Mouse (Mus musculus) MEL (cell line): Measurements from ENCODE around the gene Gm4737. TPM values are rescaled to one million over a fixed set of nuclear protein-coding genes. Genes with fewer than 3 reads are reported as not detected.

Experiments
- DNase-seq: peaks from one replicate; pipeline ENCODE4 v3.0.0; 2011; ENCODE audit warnings: low read depth, low spot score
- H3K27ac ChIP-seq: 2 replicates; pipeline ENCODE4 v1.5.1; 2012; ENCODE audit warnings: low read depth, mild to moderate bottlenecking, control low read depth, low read length, moderate library complexity; ENCODE audit not compliant: control insufficient read depth
- H3K27me3 ChIP-seq, 2 experiments: fragments of 150-350 bp in 1 of 2; sonication (generic) in 1 of 2; 2 replicates each; pipeline ENCODE4 v1.6.1; 2012; ENCODE audit warnings: low read length in 2 of 2, mild to moderate bottlenecking in 2 of 2, improper control_type of control experiment in 1 of 2, moderate library complexity in 1 of 2; ENCODE audit not compliant: insufficient read depth in 2 of 2, control insufficient read depth in 1 of 2
- H3K36me3 ChIP-seq, 2 experiments: 2 replicates each; pipeline ENCODE4 v1.6.1; 2012 to 2014; ENCODE audit warnings: low read length in 2 of 2, improper control_type of control experiment in 1 of 2, inconsistent platforms in 1 of 2, mild to moderate bottlenecking in 1 of 2; ENCODE audit not compliant: insufficient read depth in 2 of 2, control insufficient read depth in 1 of 2
- H3K4me1 ChIP-seq, 2 experiments: fragments of 150-350 bp in 1 of 2; sonication (generic) in 1 of 2; 2 replicates each; pipeline ENCODE4 v1.6.1; 2012; ENCODE audit warnings: low read length in 2 of 2, improper control_type of control experiment in 1 of 2, mild to moderate bottlenecking in 1 of 2; ENCODE audit not compliant: insufficient read depth in 2 of 2, control insufficient read depth in 1 of 2
- H3K4me3 ChIP-seq, 2 experiments: fragments of 150-350 bp in 1 of 2; sonication (generic) in 1 of 2; 2 replicates each; pipeline ENCODE4 v1.5.1; 2012; ENCODE audit warnings: low read depth in 2 of 2, low read length in 2 of 2, mild to moderate bottlenecking in 2 of 2, moderate library complexity in 2 of 2, control low read depth in 1 of 2, improper control_type of control experiment in 1 of 2; ENCODE audit not compliant: control insufficient read depth in 1 of 2, insufficient read depth in 1 of 2
- H3K79me2 ChIP-seq: 2 replicates; pipeline ENCODE4 v1.6.1; 2012; ENCODE audit warnings: mild to moderate bottlenecking, low read length, moderate library complexity; ENCODE audit not compliant: control insufficient read depth, poor library complexity, insufficient read depth
- H3K9ac ChIP-seq: 2 replicates; pipeline ENCODE4 v1.6.1; 2012; ENCODE audit warnings: low read depth, mild to moderate bottlenecking, control low read depth, low read length, moderate library complexity; ENCODE audit not compliant: control insufficient read depth, poor library complexity, severe bottlenecking
- H3K9me3 ChIP-seq: fragments of 150-350 bp; sonication (generic); replicated peaks from 2 replicates; pipeline ENCODE4 v1.6.1; 2012; ENCODE audit warnings: mild to moderate bottlenecking, low read length, improper control_type of control experiment, moderate library complexity; ENCODE audit not compliant: insufficient read depth
- CHD2 ChIP-seq: IDR thresholded peaks from 2 replicates; pipeline ENCODE4 v1.6.1; 2011; ENCODE audit warnings: low read length, improper control_type of control experiment
- CTCF ChIP-seq, 3 experiments: IDR thresholded peaks in 2 of 3; conservative IDR thresholded peaks in 1 of 3; 2 replicates each; pipeline ENCODE4 v1.5.1; 2011 to 2012; ENCODE audit warnings: low read length in 3 of 3, low read depth in 2 of 3, mild to moderate bottlenecking in 2 of 3, improper control_type of control experiment in 1 of 3, inconsistent platforms in 1 of 3, mixed read lengths in 1 of 3, moderate library complexity in 1 of 3; ENCODE audit not compliant: control insufficient read depth in 1 of 3, insufficient read depth in 1 of 3, poor library complexity in 1 of 3, severe bottlenecking in 1 of 3
- EP300 ChIP-seq, 2 experiments: IDR thresholded peaks; 2 replicates each; pipeline ENCODE4 v1.6.1; 2011; ENCODE audit warnings: improper control_type of control experiment in 2 of 2, low read length in 2 of 2, low read depth in 1 of 2, mild to moderate bottlenecking in 1 of 2
- ETS1 ChIP-seq: IDR thresholded peaks from 2 replicates; pipeline ENCODE4 v1.6.1; 2012; ENCODE audit warnings: low read depth, mild to moderate bottlenecking, inconsistent platforms, low read length, improper control_type of control experiment, moderate library complexity
- GATA1 ChIP-seq: IDR thresholded peaks from 2 replicates; pipeline ENCODE4 v1.6.1; 2011; ENCODE audit warnings: low read depth, low read length, improper control_type of control experiment
- HCFC1 ChIP-seq: IDR thresholded peaks from 2 replicates; pipeline ENCODE4 v1.6.1; 2012; ENCODE audit warnings: low read depth, mild to moderate bottlenecking, inconsistent platforms, low read length, improper control_type of control experiment, moderate library complexity
- JUND ChIP-seq: IDR thresholded peaks from 2 replicates; pipeline ENCODE4 v1.6.1; 2011; ENCODE audit warnings: low read depth, mild to moderate bottlenecking, improper control_type of control experiment, low read length
- KAT2A ChIP-seq: conservative IDR thresholded peaks from 2 replicates; pipeline ENCODE4 v1.6.1; 2012; ENCODE audit warnings: low read depth, low read length, improper control_type of control experiment, inconsistent platforms
- MAX ChIP-seq: IDR thresholded peaks from 2 replicates; pipeline ENCODE4 v1.6.1; 2011; ENCODE audit warnings: low read length, improper control_type of control experiment
- MXI1 ChIP-seq: IDR thresholded peaks from 2 replicates; pipeline ENCODE4 v1.6.1; 2011; ENCODE audit warnings: mild to moderate bottlenecking, low read depth, low read length, improper control_type of control experiment
- POLR2A ChIP-seq, 2 experiments: IDR thresholded peaks; 2 replicates each; pipeline ENCODE4 v1.6.1; 2011 to 2012; ENCODE audit warnings: low read length in 2 of 2, mild to moderate bottlenecking in 2 of 2, control low read depth in 1 of 2, improper control_type of control experiment in 1 of 2, low read depth in 1 of 2, moderate library complexity in 1 of 2; ENCODE audit not compliant: control insufficient read depth in 1 of 2, insufficient read depth in 1 of 2, poor library complexity in 1 of 2
- RCOR1 ChIP-seq: IDR thresholded peaks from 2 replicates; pipeline ENCODE4 v1.6.1; 2012; ENCODE audit warnings: low read depth, mild to moderate bottlenecking, inconsistent platforms, low read length, improper control_type of control experiment
- SMC3 ChIP-seq: IDR thresholded peaks from 2 replicates; pipeline ENCODE4 v1.6.1; 2011; ENCODE audit warnings: low read depth, low read length, improper control_type of control experiment
- ZKSCAN1 ChIP-seq: IDR thresholded peaks from 2 replicates; pipeline ENCODE4 v1.6.1; 2012; ENCODE audit warnings: low read depth, mild to moderate bottlenecking, inconsistent platforms, low read length, improper control_type of control experiment, moderate library complexity
- ZMIZ1 ChIP-seq: IDR thresholded peaks from 2 replicates; pipeline ENCODE4 v1.6.1; 2012; ENCODE audit warnings: low read depth, mild to moderate bottlenecking, inconsistent platforms, low read length, improper control_type of control experiment, moderate library complexity
- polyA plus RNA-seq, 2 experiments: library from polyadenylated mRNA; stranded (reverse) in 1 of 2; unstranded in 1 of 2; fragments of >175 nt in 1 of 2; fragments of >200 nt in 1 of 2; gene quantifications; 2 replicates each; pipeline versions ENCODE4 v1.2.1 to v1.2.4; 2012; ENCODE audit warnings: low replicate concordance in 2 of 2, low read depth in 1 of 2; ENCODE audit not compliant: insufficient read length in 2 of 2, insufficient read depth in 1 of 2, missing spikeins in 1 of 2
- total RNA-seq: library from RNA; depleted of rRNA; stranded (reverse); fragments of 300-350 nt; gene quantifications from 2 replicates; pipeline ENCODE4 v1.2.3, GENCODE M21; 2012

The Gm4737 gene
- total and polyA plus RNA-seq, 3 experiments: 27.6 to 124 (median 103) TPM

GRCm38 (mm10) chr16:46151141-46151540 lies 3.7 kb downstream of the Gm4737 start:
- TF ChIP-seq CHD2 (no peak), SMC3 (peak; percentile 22; the same call in 1 of the 2 replicates), GATA1 (no peak), RCOR1 (no peak), JUND (no peak), CTCF (IDR thresholded peaks at IDR 0.05 in 2 of 3, conservative IDR thresholded peaks at IDR 0.05 in 1 of 3; ENCODE audit: control insufficient read depth in 1 of 3, insufficient read depth in 1 of 3, low read depth in 2 of 3, low read length in 3 of 3, poor library complexity in 1 of 3, severe bottlenecking in 1 of 3) (peak in 1 of 3 experiments; percentile 13; a peak in 1 of 6 replicates), HCFC1 (no peak), ZKSCAN1 (no peak), MAX (no peak), ETS1 (no peak), KAT2A (no peak), MXI1 (no peak), POLR2A (IDR thresholded peaks at IDR 0.05; ENCODE audit: control insufficient read depth in 1 of 2, insufficient read depth in 1 of 2, low read depth in 1 of 2, low read length in 2 of 2, poor library complexity in 1 of 2) (no peak)
- Histone ChIP-seq H3K79me2 (no peaks in the 10 kb centered on the region), H3K27ac (no peak overlapping the region), H3K27me3 (no peaks in the 10 kb centered on the region), H3K36me3 (no peaks in the 10 kb centered on the region), H3K9me3 (no peaks in the 10 kb centered on the region), H3K9ac (no peak overlapping the region), H3K4me3 (no peak overlapping the region), H3K4me1 (no peaks in the 10 kb centered on the region)
- DNase-seq: no peak

DNA sequence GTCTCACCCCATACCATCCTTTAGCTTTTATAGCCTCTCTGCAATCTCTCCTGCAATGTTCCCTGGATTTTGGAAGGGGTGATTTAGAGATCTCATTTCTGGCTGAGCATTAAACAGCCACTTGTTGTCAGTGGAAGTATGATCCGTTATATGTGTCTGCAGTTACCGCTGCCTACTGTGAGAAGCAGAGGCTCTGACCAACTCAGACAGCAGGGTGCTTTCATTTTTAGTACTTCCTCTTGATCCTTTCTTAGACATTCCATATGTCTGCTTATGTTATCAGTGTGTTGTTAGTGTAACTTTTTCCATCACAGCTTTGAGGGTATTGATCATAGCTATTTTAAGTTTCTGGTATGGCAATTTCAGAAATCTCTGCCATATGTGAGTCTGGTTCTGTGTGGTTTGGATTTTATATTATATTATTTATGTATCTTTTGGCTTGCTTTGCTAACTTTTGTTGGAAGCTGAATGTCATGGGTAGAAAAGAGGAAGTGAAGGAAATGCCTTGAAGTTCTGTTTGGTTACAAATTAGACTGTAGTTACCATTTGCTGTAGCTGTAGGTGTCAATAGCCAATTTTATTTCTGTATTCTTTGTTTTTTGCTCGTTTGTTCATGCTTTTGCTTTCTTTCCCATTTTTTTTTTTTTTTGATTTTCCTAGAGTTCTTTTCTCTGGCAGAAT lies 6.1 kb downstream of the Gm4737 start:
- no peaks in the 10 kb centered on the region for H3K36me3 ChIP-seq
- no peak overlapping the region for H3K9ac ChIP-seq
- no peak overlapping the region for H3K4me3 ChIP-seq
- TF ChIP-seq HCFC1 (no peak), CTCF (IDR thresholded peaks at IDR 0.05 in 2 of 3, conservative IDR thresholded peaks at IDR 0.05 in 1 of 3; ENCODE audit: control insufficient read depth in 1 of 3, insufficient read depth in 1 of 3, low read depth in 2 of 3, low read length in 3 of 3, poor library complexity in 1 of 3, severe bottlenecking in 1 of 3) (no peak), EP300 (IDR thresholded peaks at IDR 0.05; ENCODE audit: low read depth in 1 of 2, low read length in 2 of 2) (no peak), ZMIZ1 (no peak), RCOR1 (no peak), KAT2A (no peak), MXI1 (no peak), POLR2A (IDR thresholded peaks at IDR 0.05; ENCODE audit: control insufficient read depth in 1 of 2, insufficient read depth in 1 of 2, low read depth in 1 of 2, low read length in 2 of 2, poor library complexity in 1 of 2) (no peak), ETS1 (no peak), SMC3 (no peak)
- peak; percentile 5 for DNase-seq
- no peak overlapping the region for H3K27ac ChIP-seq
- H3K79me2 ChIP-seq: no peaks in the 10 kb centered on the region
- no peaks in the 10 kb centered on the region for H3K27me3 ChIP-seq
- no peaks in the 10 kb centered on the region for H3K4me1 ChIP-seq
- H3K9me3 ChIP-seq: no peaks in the 10 kb centered on the region
